Mouse (Mus musculus): ENCODE results near the gene Hpdl. TPM values are rescaled to one million over a fixed set of nuclear protein-coding genes. Genes with fewer than 3 reads are reported as not detected.
"Not testable (repeated sequence)": the region's sequence is repeated elsewhere in the genome, so short reads cannot be mapped to it uniquely, and the experiment has no call there.

The Hpdl gene
- under 1 TPM; 0.44 to 0.72 TPM for total RNA-seq (2021)
- long read RNA-seq, experiment 1, partial matches to known transcripts = 0 of 2 reads
- long read RNA-seq, experiment 1, other reads (novel, unspliced or antisense) = 0 of 2 reads
- long read RNA-seq, experiment 2, partial matches to known transcripts = 0 of 1 reads
- long read RNA-seq, experiment 2, other reads (novel, unspliced or antisense) = 0 of 1 reads

DNA sequence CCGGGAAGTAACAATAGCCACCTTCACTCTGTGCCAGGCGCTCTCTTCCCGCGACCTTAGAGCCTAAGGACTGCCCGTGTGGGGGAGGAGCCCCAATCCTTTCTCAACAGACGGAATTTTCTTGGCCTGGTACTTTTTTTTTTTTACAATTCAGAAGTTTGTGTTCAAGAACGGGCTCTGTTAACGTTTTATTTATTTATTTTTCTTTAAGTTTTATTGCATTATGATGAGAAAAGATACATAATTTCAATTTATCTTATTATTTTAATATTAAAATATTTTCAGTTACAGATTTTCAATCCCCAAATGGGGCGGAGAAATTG, at the start of gene Hpdl:
Gene Hpdl, minus strand, starts transcription at position 14 of the 323 bp plus-strand sequence.
- DNase-seq (ENCODE audit: low spot score in 2 of 2) = no peak
- intact Hi-C loops (cut with DNase I) = no loop called here

DNA sequence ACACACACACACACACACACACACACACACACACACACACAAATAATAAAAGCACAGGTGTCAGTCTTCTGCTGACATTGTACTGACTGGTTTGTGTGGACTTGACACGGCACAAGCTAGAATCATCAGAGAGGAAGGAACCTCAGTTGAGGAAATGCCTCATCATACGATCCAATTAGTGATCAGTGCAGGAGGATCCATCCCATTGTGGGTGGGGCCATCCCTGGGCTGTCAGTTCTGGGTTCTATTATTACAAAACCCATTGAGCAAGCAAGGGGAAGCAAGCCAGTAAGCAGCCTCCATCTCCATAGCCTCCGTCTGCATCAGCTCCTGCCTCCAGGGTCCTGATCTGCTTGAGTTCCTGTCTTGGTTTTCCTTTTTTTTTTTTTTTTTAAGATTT, 48.4 kb upstream of the Hpdl start:
- no peak for DNase-seq (ENCODE audit: low spot score in 2 of 2)
- intact Hi-C loops (cut with DNase I) = no loop called here

DNA sequence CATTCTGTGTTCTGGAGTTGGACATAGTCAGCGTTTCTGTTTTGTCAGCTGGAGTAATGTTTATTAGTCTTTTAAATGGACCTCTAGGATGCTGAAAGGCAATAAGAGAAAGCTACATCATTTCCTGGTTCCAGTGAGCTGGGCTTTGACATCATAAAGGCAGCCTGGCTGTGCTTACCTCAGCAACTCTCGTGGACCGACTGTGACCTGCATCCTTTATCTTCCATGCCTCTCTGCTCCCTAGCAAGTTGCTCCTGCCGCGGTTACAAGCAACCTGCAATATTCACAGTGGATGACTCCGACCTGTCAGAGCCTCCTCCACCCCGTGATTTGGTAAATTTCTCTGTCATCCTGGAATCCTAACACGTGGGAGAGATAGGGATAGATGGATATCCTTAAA, 40.5 kb upstream of the Hpdl start:
- intact Hi-C loops (cut with DNase I) = no loop called here
- DNase-seq (ENCODE audit: low spot score in 2 of 2) = no peak

DNA sequence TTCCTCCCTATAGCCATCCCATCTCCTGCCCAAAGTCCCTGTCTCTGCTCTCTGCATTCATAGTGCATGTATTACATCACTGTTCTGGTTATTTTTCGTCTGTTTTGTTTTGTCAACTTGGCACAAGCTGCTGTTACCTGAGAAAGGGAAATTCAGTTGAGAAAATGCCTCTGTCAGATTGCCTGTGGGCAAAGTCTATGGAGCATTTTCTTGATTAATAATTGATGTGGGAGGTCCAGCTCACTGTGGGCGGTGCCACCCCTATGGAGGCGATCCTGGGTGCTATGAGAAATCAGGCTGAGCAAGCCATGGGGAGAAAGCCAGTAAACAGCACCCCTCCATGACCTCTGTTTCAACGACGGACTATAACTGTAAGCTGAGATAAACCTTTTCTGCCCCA, 38.2 kb upstream of the Hpdl start:
- intact Hi-C loops (cut with DNase I) = no loop called here
- DNase-seq (ENCODE audit: low spot score in 2 of 2) = no peak

DNA sequence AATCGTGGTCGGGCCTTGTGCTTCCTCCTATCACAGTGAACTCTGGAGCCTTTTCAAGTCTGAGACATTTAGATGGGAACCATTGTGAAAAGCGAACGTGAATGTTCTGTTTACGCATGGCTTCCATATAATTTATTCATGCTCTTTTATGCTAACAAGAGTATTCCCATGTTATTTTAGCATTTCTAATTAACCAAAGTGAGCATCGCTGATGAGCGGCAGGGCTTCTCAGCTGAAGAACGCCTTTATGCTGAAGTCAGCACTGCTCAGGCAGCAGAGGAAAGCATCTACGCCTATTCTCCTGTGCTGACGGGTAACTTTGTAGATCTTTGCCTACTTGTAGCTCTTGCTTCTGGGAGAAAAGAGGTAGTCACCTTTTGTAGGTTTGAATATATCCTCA, 35.7 kb upstream of the Hpdl start:
- no peak for DNase-seq (ENCODE audit: low spot score in 2 of 2)
- intact Hi-C loops (cut with DNase I) = no loop called here

DNA sequence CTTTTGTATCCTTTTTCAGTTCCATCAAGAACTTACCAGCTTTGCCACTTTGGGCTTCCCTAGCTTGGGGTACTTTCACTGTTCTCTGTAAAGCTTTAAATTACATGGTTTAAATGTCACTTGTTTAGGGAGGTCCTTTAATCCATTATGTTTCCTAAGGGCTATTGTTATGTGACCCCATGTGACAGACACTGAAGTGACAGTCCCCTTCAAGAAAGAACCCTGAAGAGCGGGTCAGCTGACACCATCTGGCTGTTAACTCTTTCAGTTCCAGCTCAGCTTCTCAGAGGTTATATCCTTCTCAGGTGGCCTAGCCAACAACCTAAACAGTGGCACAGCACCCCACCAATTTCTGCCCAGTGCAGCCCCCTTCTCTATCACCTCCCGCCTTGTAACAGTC, 32.8 kb upstream of the Hpdl start:
- no peak for DNase-seq (ENCODE audit: low spot score in 2 of 2)
- intact Hi-C loops (cut with DNase I) = no loop called here

DNA sequence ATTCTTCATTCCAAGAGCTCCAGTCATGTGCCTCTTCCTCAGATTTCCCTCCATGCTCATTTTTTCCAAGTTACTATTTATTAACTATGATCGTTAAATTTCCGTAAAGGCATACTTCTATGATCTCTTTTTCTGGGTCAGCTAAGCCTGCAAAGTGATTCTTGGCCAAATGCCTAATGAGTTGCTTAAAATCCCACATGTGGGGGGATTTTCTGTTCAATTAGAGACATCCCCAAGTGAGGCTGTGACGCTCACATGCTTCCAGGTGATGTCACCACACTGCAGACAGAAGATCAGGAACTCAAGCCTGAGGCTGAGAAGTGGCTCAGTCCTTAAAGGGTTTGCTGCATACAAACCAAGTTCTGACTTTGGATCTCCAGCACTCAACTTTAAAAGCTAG, 28.4 kb upstream of the Hpdl start:
- intact Hi-C loops (cut with DNase I) = no loop called here
- DNase-seq (ENCODE audit: low spot score in 2 of 2) = no peak

DNA sequence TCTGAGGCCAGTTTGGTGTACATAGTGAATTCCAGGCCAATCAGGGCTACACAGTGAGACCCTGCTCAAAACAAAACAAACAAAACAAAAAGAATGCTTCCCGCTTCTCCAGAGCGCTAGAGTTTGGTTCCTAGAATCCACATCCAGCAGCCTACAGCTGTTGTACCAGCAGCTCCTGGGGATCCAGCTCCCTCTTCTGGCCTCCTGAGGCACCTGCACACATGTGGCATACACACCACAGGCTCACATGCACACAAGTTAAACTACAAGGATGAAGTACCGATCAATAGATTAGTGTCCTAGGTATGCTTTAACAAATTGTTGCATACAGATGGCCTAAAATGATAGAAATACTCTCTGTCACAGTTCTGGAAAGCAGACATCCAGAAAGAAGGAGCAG, 22.8 kb upstream of the Hpdl start:
- intact Hi-C loops (cut with DNase I) = no loop called here
- DNase-seq (ENCODE audit: low spot score in 2 of 2) = no peak

DNA sequence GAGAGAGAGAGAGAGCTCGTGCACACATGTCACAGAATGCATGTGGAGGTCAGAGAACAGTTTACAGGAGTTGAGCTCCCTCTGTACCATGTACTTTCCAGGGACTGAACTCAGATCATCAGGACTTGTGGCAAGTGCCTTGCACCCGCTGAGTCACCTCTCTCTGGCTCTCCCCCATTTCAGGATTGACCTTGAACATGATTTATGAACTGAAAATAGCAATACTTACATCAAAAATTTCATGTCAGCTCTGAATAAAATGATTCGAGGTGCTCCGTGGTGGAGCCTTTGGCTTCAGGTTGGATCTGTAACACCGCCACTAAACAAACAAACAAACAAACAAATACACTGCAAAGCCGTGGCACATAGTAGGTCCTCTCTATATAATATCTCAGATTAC, 19.3 kb upstream of the Hpdl start:
- intact Hi-C loops (cut with DNase I) = no loop called here
- no peak for DNase-seq (ENCODE audit: low spot score in 2 of 2)

DNA sequence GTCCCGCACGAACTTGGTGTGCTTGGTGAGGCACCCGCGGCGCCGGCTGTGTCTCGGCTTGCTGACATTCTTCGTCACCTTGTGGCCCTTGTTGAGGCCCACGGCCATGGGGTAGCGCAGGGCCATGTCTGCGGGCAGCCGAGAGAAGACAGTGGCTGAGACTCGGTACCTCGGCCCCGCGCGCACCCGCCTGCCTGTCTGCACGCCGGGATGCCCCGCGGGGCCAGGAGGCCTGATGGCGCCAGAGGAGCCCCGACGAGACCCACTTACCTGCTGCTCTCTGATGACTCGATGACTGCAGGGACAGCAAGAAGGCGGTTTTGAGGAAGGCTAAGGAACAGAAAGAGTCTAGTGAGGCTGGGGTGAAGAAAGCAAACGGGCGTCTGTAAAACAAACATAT, 18.6 kb upstream of the Hpdl start:
- DNase-seq (ENCODE audit: low spot score in 2 of 2); intact Hi-C loops (cut with DNase I): not testable (repeated sequence)

DNA sequence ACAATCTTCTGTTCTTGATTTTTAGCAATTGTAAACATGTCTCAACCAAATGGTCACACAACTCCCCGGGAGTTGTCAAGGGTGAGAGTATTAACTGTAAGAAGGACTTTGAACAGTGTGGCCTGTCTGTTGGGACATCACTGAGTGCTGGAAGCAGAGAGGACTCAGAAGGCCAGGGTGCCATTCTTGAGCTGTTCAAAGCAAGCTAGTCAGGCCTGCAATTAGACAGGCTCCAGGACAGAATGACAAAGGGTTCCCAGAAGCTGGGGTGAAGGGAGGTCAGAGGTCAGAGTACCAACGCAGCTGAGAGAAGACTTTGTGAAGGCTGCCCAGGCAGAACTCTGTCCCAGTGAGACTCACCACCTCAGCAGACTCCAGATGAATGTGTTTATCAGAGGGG, 17.5 kb upstream of the Hpdl start:
- DNase-seq (ENCODE audit: low spot score in 2 of 2) = no peak
- intact Hi-C loops (cut with DNase I) = no loop called here

DNA sequence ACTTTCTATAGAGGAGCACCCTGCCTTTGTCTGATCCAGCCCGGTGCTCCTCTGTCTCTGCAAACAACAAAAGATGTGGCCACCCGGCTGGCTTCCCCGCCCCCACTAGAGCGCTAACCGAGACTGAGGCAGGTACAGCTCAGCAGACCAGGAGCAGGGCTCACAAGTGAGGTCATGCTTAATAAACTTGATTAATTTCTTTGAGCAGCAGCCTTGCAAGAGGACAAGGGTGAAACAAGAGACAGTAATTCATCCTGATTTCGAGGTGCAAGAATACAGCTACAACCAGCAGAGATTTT, 8.5 kb upstream of the Hpdl start:
- no peak for DNase-seq (ENCODE audit: low spot score in 2 of 2)
- intact Hi-C loops (cut with DNase I) = no loop called here

DNA sequence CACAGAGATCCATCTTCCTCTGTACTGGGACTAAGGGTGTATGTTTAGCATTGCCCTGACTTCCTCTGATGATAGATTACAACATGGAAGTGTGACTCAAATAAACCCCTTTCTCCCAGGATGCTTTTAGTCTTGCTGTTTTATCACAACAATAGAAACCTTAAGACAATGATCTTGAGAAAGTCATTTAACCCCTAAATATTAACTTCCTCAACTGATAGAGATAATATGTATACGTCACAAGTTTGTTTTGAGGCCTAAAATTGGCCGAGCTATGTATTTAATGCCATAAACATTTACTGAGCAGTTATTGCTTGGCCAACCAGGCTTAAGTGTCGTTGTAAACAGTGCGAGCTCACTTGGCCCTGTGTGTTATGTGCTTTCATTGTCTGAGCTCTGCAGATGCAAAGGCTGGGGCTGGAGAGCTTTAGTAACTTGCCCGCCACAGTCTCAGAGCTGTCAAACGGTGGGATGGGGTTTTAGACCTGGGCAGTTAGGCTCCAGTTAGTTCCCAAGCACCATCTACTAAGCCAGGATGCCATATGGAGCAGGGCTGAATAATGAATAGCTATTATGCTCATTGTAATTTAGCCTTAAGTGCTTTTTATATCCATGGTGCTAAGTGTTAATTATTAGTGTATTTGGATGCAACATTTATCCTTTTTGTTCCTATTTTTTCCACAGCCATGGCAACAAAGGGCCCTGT, 8.0 kb upstream of the Hpdl start:
- DNase-seq (ENCODE audit: low spot score in 2 of 2) = no peak
- intact Hi-C loops (cut with DNase I) = loop anchor here (5.0 kb wide), 1 partner anchor 48 kb away; the partner anchor contains the start of gene Zswim5

DNA sequence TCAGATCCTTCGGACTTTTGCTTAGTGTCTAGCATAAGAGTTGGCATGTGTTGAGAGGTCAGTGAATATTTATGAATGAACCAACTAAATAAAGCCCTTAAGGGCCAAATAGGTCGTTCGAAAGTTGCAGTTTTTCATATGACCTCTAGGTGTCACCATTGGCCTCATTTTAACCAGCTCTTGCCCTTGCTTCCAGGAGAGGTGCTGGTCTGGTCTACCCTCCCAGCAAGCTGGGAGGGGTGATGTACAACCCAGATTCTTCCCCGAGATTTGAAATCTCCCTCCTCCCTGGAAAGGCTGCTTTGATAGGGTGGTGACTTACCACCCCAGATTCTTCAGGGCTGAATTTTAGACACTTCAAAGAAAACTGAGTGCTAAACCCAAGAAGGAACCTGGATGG, 6.3 kb upstream of the Hpdl start:
- intact Hi-C loops (cut with DNase I) = loop anchor here (1.0 to 5.0 kb wide), 2 partner anchors 49 to 163 kb away; partner anchors contain the start of gene Zswim5
- peak; percentile 20 to 60 for DNase-seq (ENCODE audit: low spot score in 2 of 2)

DNA sequence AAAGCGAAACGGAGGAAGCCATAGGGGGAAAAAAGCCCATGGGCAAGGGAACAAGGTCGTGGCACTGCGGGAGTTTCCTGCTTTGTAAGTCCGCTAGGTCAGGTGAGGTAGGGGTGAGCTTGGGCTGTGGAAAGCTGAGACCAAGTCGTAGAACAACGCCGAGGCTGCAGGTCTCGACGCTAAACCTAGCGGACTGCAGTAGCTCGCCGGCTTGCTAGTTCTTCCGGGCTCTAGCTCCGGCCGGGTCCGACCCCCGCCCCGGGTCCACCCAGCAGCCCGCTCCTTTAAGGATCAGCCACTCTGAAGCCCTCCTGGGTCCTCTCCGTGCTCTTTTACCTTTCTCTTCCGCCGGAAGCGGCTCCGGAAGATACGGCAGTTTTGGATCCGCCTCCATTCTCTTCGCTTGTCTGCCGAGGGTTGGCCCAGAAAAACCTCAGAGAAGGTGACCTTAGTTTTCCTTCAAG, 3.1 kb upstream of the Hpdl start:
- intact Hi-C loops (cut with DNase I) = loop anchor here (5.0 kb wide), 1 partner anchor 53 kb away; the partner anchor contains the start of gene Zswim5
- peak; percentile 46 to 74 for DNase-seq (ENCODE audit: low spot score in 2 of 2)

DNA sequence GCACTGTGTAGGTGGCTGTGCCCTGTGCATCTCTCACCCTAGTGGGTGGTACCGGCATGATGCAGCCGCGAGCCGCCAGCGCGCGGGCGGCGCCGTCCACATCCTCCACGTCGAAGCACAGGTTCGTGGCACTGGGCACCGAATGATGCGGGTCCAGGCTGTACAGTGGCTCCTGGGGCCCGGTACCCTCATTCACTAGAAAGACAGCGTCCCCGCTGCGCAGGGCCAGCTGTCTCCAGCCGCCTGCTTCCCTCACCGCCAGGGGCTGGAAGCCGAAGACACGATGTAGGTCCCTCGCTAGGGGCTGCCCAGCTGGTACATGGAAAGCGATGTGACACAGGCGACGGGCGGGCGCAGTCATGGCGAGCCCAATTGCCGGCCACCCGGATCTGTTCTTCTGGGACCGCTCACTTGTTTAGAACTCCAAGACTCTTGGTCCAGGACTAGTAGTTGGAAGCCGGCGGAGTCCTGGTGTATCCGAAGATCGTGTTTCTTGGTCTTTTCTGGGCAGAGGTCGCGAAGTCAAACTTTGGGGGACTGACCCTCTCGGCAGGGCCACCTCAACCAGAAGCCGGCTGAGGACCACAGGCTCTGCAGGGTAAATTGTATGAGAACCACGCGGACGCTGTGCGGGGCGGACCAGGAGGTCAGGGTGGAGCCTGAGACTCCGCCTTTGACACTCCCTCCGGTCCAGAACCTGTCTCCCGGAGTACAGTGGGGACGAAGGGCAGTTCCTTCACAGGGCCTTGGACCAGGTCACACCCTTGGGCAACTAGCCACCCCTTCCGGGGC, 409 bp downstream of the Hpdl start:
- intact Hi-C loops (cut with DNase I) = no loop called here
- DNase-seq (ENCODE audit: low spot score in 2 of 2) = peak; percentile 16 to 26

DNA sequence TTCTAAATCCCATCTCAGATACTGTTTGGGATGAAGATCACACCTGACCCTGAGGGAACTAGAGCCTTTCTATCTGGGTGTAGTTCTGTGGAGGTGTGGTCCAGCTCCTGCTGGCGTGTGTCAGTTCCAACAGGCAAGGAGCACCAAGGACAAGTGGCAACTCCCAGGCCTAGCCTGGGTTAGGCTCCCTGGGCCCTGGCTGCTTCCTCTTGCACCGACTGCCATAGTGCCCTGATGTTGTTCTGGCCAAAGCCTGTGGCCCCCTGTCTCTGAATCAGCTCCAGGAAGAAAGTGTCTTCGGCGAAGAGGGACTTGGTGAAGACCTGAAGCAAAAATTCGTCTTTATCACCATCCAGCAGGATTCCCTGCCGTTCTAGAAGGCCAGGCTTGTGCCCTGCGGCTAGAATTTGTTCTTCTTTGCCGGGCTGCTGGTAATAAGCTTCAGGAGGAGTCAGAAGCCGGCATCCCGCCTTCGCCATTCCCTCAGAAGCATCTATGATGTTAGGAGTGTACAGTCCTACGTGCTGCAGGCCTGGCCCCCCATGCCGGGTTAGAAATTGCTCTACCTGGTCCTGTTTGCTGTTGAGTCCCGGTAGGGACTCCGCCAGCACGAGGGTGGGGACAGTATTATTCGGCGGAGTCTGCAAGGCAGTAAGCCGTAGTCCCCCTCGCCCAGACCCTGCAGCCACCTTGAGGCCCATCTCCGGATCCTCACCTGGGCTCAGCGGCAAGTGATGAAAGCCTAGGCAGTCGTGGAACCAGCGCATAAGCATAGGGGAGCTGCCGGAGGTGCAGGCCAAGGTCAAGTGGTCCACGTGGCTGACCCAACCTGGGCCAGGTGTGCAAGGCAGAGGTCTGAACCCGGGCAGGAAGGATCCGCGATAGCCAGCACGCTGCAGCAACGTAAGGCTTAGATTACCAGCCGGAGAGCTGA, 1.3 kb downstream of the Hpdl start:
- DNase-seq (ENCODE audit: low spot score in 2 of 2) = no peak
- intact Hi-C loops (cut with DNase I) = no loop called here

DNA sequence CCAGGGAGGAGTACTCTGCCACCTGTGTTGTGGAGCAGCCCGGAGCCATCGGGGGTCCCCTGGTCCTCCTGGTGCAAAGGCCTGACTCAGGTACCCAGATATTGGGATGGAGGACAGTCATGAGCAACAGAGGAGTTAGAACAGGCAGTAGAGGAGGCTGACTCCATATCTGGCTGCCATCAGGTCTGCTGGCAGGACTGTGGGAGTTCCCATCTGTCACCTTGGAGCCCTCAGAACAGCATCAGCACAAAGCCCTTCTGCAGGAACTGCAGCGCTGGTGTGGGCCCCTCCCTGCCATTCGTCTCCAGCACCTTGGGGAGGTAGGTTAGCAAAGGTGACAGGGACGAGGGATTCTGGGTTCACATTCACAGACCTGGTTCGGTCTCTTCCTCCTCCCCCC, 4.0 kb downstream of the Hpdl start:
- intact Hi-C loops (cut with DNase I) = no loop called here
- no peak for DNase-seq (ENCODE audit: low spot score in 2 of 2)

DNA sequence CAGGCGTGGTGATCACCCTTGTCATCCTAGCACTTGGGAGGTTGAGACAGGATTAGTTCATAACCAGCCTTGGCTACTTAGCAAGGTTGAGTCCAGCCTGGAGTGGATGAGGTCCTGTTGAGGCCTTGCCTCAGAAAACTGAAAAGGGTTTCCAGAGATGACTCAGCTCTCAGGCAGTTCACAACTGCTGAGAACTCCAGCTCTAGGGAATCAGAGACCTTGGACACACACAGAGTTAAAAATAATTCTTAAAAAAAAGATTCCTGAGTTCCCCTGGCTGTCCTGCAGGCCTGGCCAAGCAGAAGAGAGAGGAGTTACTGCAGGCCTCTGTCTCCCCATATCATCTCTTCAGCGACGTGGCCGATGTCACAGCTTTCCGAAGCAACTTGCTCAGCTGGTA, 6.2 kb downstream of the Hpdl start:
- intact Hi-C loops (cut with DNase I) = no loop called here
- no peak for DNase-seq (ENCODE audit: low spot score in 2 of 2)

DNA sequence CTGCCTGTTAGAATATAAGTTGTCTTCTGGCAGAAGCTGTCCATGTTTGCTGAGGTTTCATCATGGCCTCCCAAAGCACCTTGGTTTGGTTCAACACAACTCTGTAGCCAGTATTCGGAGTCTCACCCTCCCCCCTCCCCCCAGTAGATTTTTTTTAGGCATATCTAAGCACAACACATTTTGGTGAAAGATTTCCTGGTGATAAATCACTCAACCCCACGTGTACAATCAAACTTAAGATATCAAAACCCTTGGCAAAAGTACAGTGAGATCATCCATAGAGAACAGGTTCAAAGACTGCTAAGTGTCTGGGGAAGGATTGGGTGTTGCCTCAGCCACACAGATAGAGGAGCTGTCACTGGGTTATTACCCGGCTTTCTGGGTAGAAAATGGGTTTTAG, 10.5 kb downstream of the Hpdl start:
- intact Hi-C loops (cut with DNase I) = no loop called here
- DNase-seq (ENCODE audit: low spot score in 2 of 2) = no peak
